Mouse (Mus musculus) adrenal gland (tissue): Measurements from ENCODE around the gene Cdh4.

ENCODE experiments used
- intact Hi-C: fragments of 180-260 bp; cut with DNase I; formaldehyde crosslinking; loops from one replicate; pipeline ENCODE4 v1.15.1; 2025

Gene Cdh4

DNA sequence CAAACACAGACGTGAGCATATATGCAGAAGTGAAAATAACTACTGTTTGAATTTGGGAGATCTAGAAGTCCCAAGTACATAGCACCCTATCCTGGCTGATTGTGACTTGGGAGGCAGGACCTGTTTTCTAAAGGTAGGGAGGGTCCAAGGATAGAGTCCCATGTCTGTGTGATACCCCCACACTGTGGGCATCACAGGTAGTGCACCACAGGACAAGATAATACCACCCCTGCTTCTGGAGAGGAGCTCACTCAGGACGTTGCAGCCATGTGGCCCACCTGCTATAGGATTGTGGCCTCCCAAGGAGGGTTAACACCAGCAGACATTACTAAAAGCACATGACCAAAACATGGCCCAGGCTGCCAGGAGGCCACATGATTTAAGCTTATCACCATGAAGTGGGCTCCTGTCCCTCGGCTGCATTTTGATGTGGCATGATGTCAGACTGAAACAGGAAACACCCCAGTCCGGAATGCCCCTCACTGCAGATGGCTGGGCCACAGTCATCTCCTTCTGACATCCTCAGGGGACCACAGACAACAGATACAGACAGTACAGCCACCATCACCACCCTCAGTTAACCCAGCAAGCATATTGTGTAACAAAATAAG, 280.6 kb downstream of the Cdh4 start:
- intact Hi-C loops, result no loop called here

DNA sequence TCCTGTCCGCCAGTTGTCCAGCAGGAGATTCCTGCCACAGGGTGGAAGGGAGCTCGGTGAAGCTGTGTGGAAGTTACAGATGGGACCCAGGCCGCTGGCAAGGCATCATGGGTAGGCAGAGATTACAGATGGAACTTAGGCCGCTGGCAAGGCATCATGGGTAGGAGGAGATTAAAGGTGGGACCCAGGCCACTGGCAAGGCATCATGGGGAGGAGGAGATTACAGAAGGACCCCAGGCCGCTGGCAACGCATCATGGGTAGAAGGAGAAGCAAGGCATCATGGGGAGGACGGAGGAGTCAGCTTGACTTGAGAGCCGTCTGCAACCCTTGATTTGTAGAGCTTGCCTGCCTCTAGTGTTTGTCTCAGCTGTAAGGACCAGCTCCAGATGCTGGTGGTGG, 281.2 kb downstream of the Cdh4 start:
- intact Hi-C loops, result no loop called here

DNA sequence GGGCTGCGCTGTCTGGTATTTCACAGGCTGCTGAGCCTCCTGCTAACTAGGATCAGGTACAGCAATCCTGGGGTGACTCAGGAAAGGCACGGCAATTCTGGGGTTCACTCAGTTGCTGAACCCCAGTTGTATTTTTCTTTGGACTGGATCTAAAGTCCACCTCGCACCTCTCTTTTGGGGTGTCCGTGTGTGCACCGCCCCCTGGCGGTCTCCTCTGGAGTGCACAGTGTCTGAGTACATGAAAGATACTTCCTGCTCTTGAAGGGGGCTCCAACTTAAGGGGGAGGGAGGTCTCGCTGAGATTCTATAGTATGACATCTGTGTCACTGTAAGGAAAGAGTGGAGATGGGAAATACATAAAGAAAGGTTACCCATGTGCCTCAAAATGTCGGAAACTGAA, 286.8 kb downstream of the Cdh4 start:
- intact Hi-C loops, result loop anchor here (5.0 kb wide), 1 partner anchor 152 kb away; no protein-coding TSS in a partner anchor

DNA sequence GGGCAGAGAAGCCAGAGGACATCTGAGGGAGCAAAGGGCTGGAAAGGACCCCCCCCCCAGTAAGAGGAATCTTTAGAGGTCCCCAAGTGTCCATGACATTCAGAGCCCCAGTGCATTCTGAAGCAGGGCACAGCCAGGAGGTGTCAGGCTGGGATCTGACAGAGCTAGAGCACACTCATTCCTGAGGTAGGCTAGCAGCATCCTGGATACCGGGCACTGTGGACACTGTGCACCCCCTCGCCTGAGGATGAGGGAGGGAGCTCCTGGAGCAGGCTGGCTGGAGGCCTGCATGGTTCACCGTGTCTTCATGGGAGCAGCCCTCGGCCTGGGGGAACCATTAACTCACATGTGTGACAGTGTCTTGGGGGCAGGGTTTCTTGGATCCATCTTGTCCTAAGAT, 287.6 kb downstream of the Cdh4 start:
- intact Hi-C loops, result loop anchor here (5.0 kb wide), 1 partner anchor 153 kb away; no protein-coding TSS in a partner anchor

DNA sequence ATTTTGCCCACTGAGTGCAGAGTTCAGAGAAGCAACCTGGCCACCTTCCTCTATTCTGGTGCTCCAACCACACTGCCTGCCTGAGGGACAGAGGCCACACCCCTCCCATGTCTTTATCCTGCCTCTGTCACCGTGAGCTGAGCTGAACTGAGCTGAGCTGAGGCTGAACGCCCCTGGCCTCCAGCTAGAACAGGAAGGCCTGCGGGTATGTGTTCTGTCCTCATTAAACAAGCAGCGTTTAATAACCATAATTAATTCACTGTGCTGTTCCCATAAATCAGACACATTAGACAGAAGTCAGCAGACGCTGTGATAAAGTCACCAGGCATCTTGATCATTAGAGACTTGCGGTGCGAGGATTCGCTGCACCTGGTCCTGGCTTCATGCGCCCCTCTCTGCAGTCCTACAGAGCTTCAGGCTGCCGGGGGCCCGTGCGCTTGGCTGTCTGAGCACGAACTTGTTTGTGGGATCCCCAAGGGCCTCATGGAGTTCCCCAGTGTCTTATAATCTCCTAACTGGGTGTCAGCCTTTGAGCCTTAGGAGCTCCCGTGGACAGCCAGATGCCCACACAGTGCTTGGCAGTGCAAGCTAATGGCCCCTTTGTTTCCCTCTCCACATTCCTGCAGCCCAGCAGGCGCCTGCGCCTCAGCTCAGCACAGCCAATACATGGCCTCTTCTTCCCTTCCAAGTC, 291.1 kb downstream of the Cdh4 start:
- intact Hi-C loops, result no loop called here

DNA sequence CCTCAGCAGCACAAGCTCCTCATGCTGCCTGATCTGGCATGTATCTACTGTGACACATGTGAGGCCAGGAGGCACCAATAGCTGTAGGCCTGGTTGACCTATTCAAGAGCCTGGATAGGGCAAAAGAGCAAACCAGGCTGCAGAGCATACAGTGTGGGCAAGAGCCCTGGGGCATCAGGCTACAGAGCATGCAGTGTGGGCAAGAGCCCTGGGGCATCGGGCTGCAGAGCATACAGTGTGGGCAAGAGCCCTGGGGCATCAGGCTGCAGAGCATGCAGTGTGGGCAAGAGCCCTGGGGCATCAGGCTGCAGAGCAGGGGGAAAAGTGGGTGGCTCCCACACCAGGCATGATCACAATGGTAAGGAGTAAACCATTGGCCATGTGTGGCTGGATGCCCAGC, 300.2 kb downstream of the Cdh4 start:
- intact Hi-C loops, result no loop called here

DNA sequence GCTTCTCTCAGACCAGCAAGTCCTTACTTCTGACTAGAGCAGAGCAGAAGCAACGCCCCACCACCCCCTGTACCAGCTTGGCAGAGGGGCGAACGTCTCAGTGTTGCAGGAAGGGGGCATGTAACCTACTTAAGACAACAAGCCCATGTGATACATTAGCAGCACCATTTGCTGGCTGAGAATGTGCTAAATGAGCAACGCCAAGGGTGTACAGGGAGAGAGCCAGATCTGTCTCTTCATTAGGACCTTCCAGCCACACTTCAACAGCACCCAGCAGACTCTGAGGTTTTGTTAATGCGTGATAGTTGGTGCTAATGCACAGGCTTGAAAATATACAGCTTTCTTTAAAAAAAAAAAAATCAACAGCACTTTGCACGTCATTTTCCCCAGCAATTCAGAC, 300.6 kb downstream of the Cdh4 start:
- intact Hi-C loops, result no loop called here

DNA sequence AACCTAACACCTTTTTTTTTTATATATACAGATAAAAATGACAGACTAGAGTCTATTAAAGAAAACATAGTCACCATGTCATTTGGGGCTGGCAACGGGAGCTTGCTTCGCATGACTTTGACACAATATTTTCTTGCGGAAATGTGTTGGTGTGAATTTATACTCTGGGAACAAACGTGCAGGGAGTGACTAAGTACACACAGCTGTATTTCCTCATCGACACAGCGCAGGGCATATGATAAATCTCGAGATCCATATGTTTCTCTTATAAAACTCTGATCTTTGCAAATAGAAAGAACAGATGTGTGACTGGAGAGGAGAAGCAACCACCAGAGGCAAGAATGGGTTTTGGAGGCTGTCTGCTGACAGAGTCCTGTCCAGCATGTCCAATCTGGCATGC, 304.3 kb downstream of the Cdh4 start:
- intact Hi-C loops, result no loop called here

DNA sequence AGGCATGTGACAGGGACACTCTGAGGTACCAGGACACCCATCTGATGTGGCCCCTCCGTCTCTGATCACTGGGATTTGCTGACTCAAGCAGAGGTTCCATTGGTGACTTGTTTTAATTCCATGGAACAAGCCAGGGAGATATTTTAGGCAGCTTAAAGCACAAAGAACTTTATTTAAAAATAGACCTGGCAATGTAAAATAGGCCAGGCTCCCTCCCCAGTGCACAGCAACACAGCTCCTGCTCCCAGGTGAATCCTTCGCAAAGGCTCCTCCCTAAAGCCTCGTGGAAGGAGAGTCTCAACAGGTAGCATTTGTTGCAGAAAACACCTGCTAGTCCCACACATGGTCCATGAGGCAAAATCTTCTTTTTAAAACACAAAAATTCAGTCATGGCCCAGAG, 307.2 kb downstream of the Cdh4 start:
- intact Hi-C loops, result no loop called here

DNA sequence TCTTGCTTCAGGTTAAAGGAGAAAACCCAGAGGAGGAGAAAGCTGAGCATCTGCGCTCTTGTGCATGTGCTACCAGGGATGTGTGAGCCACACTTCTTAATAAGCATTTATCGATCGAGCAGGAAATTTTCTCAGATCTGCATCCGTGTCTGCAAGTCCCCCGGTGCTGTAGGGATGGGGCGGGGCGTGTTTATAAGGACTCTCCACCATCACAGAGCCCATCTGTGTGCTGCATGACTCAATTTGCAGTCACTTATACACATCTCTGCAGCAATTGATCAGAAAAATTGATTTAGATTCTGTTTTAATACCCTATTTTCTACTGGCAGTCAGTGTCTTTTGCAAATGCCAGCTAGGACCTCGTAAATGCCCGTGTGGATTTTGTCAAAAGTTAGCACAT, 311.6 kb downstream of the Cdh4 start:
- intact Hi-C loops, result no loop called here

DNA sequence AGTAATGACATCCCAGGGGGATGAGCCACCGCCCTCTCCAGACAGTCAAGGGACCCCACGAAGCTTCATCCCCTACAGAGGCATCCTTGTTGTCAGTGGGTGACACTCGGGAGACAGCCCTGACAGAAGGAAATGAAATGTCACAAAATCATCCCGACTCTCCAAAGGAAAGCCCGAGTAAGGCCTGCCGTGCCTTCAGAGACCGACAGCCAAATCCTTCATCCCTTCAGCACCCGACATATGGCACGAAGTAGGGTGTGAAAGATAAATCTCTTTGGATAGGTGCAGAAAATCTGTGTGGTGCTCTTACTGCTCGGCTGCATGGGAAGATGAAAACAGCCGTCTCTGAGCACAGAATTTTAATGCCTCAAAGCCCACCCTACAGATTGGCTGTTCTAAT, 312.5 kb downstream of the Cdh4 start:
- intact Hi-C loops, result no loop called here

DNA sequence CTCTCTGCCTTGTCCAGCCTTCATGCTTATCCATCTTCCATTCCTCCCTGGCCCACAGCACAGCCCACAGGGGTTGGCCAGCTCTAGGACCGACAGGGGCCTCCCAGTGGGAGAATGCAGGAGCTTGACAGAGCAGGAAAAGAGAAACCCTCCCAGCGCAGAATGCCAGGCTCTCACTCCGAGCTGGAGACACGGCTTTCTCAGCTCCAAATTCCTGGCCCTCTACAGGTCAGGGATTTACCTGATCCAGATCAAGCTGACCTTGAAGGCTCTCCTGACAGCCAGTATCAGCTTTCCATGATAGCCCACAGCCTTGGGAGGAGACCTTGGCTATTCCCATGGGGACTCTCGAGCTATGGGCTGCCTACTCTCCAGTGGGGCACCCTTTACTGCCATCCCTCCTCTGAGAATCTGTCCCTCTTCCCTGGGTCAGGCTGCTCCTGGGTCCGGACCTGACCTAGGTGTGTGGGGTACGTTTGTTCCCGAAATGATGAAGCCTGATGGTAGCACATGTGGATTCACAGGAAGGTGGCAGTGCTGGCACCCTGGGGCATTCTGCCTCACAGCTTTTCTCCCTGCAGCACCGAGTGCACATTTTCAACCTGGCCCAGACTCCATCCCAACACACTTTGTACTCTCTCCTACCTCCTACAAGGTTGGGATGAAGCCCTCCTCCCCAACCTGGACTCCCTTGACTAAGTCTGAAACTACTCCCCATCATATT, 319.6 kb downstream of the Cdh4 start:
- intact Hi-C loops, result no loop called here

DNA sequence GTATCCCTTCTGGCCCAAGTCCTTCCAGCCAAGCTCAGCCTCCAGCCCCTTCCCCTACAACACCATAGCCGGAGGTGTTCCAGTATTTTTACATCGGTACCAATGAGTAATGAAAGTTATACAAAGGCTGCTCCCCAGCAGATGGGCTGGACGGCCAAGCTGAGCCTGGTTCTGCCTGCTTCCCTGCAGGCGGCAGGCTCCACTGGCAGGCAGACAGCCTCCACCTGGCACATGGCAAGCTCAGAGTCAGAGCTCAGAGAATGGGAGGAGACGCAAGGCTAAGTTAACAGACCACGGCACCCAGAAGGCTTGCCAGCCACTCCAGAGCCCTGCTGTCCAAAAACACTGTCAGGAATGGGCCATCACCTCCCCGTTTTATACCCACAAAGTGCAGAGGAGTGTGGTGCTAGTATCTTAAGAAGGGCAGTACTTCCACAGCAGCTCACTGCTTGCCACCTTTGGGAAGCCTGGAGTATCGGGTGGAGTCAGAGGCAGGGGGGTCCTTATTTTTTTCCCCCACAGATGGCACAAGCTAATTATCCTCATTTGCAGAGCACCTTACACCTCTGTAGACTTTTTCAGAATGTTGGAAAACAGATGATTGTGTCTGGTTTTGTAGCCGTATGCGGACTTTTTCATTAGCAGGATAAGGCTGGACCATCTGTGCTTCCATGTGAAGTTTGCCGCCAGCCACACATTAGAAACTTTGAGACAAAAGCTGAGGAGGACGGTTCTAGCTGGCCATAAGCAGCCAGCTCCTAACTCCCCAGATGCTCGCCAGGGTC, 320.5 kb downstream of the Cdh4 start:
- intact Hi-C loops, result no loop called here

DNA sequence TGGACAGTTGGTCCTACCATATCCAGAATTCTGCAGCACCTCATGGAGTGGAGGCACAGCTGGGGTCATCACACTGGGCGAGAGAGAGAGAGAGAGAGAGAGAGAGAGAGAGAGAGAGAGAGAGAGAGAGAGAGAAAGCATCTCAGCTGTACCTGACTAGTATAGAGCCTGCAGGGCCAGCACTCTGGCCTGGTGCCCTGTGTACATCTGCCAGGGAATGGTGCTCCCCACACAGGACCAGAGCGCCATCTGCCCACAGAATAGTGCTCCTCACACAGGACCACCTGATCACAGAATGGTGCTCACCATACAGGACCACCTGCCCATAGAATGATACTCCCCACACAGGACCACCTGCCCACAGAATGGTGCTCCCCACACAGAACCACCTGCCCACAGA, 322.2 kb downstream of the Cdh4 start:
- intact Hi-C loops, result no loop called here

DNA sequence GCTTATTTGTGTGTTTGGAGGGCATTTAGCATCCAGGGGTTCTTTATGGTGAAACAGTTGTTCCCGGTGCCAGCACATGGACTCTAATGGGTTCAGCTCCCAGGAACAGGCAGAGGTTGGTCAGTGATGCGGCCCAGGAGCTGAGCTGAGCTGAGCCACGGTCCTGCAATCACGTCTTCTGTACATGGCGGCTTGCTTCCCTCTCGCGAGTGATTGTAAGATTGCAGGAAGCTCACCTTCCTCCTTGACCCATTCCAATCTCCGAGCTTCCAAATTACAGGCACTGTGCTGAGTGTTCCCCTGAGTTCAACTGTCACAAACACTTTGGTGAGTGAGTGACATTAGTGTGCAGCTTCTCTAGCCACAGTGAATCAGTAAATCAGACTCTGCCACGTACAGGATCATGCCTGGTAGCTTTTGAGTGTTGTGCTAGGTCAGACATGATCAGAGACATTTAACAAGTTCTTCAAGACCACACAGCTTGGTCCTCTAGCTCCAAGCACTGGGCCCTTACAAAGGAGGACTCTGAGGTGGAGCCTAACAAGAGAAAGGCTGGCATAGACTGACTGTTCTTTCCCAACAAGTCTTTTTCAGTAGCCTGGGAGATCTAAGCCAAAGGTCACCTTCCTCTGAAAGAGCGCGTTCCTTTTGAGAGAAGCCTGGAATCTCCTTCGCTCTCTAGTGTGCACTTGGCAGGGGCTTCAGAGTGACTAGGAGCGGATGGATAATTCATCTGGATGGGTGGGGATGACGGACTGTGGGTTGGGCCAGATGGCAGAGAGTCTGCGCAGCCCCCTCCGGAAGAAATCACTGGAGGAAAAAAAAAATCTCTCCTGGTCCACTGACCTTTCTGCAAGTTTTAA, 324.7 kb downstream of the Cdh4 start:
- intact Hi-C loops, result no loop called here

DNA sequence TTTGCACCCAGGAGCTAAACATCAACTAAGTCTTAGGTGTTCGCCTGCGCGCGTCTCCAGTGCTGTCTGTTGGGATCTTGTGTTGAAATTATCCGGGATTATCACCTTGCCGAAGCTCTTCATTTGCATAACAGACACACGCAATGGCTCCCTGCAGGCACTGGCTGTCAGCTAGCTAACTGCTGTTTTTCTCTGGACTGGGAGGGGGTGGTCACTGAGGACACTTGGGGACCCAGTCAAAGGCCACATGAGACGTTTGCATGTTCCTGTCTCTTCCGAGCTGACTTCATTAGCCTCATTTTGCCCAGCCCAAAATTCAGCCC, 325.3 kb downstream of the Cdh4 start:
- intact Hi-C loops, result no loop called here

DNA sequence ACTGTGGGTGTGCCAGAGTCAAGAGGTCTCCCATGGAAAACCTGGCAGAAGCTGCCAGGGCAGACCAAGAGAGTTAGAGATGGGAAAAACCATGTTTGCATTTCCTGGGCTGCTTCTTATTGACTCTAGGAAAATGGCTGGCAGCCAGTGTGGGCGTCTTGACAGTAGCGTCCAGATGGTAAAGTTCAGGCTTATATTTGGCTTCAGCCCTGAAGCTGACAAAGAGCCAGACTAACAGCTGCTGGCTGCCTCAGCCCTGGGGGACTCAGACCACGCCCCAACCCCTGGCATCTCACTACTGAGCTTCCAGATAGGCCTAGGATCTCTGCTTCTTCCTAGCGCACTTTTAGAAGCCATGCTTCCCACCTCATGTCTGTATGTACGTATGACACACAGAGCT, 326.9 kb downstream of the Cdh4 start:
- intact Hi-C loops, result no loop called here

DNA sequence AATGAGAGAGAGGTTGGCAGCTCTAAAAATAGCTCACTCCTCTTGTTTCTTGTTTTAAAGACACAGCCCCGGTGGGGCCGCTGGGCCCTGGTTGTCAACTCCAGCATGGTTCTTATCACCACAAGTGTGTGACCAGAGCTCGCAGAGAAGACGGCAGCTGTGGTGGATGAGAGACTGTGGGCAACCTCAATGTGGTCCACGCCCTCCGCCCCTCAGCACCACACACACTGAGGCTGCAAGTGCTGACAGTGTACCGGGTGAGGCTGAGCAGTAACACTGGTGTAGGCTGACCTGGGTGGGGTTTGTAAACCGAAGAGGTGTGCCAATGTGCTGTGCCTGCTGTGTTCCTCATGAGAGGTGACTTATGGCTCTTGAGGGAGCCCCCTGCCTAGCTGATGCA, 327.7 kb downstream of the Cdh4 start:
- intact Hi-C loops, result no loop called here

DNA sequence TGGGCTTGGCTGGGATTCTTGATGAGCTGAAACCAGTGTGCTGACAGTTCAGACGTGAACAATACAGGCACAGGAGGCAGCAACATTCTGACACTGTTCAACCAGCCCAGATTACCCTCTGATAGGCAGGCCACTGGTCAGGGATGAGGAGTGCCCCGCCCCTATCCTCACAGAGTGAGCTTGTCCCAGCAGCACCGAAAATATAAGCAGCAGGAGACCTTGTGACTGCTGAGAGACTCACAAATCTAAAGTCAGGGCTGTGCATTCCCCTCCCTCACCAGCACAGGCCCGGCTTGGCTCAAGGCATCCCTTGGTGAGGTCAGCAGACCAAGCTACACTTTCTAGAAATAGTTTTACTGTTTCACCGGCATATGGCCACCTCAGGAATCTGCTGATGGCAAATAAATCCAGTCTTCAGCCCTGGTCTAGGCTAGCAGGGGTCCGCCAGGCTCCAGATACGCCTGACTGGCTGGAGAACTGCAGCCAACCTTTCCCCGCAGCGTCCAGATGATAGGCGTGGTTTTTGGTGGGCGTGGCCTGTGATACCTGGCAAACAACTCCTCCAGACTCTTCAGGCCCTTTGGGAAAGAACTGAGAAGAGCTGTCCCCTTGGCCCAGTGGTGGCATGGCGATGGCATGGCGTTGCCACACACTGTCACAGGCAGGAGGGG, 332.3 kb downstream of the Cdh4 start:
- intact Hi-C loops, result no loop called here

DNA sequence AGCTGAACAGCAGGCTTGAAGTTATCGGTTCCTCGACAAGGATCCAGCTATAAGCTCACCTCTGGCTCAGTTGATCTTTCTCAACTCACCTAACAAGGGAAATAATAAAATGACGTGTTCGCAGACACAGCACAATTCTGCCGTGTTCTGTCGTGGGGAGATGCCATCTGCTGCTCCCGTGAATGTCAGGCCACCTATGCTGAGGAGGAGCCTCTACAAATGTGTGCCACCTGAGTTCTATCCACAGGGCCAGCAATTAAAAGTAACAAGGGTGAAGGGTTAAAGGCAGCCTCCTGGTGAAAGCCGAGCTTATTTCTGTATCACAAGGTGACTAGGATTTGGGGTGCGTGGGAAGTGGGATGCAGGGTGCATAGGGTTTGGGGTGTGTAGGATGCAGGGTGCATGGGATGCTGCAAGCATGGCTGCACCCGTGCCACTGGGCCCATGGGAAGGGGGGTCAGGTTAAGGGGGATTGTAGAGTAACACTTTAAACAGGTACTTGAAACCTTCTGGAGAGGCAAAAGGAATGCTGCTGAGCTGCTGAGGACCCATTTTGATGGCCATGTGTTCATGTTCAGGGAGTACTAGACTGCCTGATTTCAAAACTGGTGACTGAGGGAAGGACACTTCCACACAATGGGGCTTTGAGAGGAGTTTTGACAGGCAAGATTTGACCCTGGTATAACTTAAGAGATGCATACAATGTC, 333.9 kb downstream of the Cdh4 start:
- intact Hi-C loops, result no loop called here
